In the genomic region with DNA sequence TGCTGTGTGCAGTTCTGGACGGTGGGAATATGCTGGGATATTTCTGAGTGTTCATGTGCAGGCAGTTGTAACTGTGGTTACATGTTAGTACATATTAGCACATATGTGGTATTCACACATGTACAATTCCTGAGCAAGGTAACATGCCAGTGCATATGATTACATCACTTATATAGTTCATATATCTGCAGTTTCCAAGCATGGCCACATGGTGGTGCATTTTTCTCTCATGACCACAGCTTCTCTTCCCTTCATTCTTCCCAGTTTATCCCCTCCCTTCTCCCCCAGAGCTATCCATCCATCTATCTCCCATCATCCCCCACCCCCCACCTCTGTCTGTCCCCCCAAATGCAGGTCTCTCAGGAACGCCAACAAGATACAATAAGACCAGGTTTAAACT, we compare ENCODE assay signal across 16 mouse cellular contexts. TPM values are rescaled to one million over a fixed set of nuclear protein-coding genes. Genes with fewer than 3 reads are reported as not detected.
DNase-seq lines count a peak whose midpoint lies in the region; ATAC-seq and TF ChIP-seq lines count a peak whose summit lies in the region.
"Had no signal": no experiment of that assay in that cellular context is flagged by ENCODE, and none has a peak within 500 bp of the region (broad histone marks: within the 10 kb centered on the region; RNA-seq: fewer than 3 reads in every experiment).

No protein-coding gene starts in this region.

- no peak for ATAC-seq in forebrain, embryonic 14.5 days
- no peak for ATAC-seq in forebrain, embryonic 15.5 days (replicated peaks)
- ATAC-seq in liver, embryonic 14.5 days (ENCODE audit: insufficient read depth) = no peak
- ATAC-seq in liver, embryonic 12.5 days = no peak
- ATAC-seq in megakaryocyte progenitor cell, adult 5-6 weeks (replicated peaks; ENCODE audit: poor library complexity) = peak; percentile 68
- ATAC-seq in kidney, embryonic 14.5 days (ENCODE audit: low FRiP score, low TSS enrichment) = no peak
- ATAC-seq: midbrain, embryonic 15.5 days had no signal

- peak; percentile 5 for DNase-seq in forebrain, embryonic 14.5 days (ENCODE audit: low spot score)
- DNase-seq in liver, embryonic 14.5 days (ENCODE audit: low read depth in 3 of 3, low spot score in 3 of 3) = no peak
- DNase-seq in ES-E14 (ENCODE audit: low read depth, low spot score) = peak; percentile 2
- DNase-seq in layer of hippocampus, adult 9-10 months (ENCODE audit: low spot score) = no peak
- DNase-seq: adrenal gland, adult 2 months; cerebellum, adult 18-20 months; layer of hippocampus, adult 9-11 months had no signal

- H3K9me3 ChIP-seq in forebrain, embryonic 14.5 days (replicated peaks; ENCODE audit: control insufficient read depth, low read length) = no peaks in the 10 kb centered on the region
- H3K9me3 ChIP-seq in forebrain, embryonic 15.5 days = no peaks in the 10 kb centered on the region
- no peaks in the 10 kb centered on the region for H3K9me3 ChIP-seq in liver, embryonic 14.5 days (ENCODE audit: control insufficient read depth, low read length)
- no peaks in the 10 kb centered on the region for H3K9me3 ChIP-seq in liver, embryonic 12.5 days (replicated peaks)
- H3K9me3 ChIP-seq in ES-E14 (ENCODE audit: control insufficient read depth, insufficient read depth, low read depth, low read length) = no peaks in the 10 kb centered on the region
- H3K9me3 ChIP-seq in kidney, embryonic 14.5 days (ENCODE audit: control insufficient read depth, low read length) = no peaks in the 10 kb centered on the region
- H3K9me3 ChIP-seq: liver, embryonic 15.5 days; midbrain, embryonic 15.5 days had no signal

- in situ Hi-C loops in ES-E14 (cut with MboI; ENCODE audit: low sequenced_read_pairs in 2 of 2, unreplicated experiment in 2 of 2) = no loop called here

- H3K36me3 ChIP-seq in forebrain, embryonic 14.5 days (ENCODE audit: control insufficient read depth, insufficient read depth, low read length) = peaks cover 8% of the 10 kb centered on the region; the same call in 1 of the 2 replicates
- H3K36me3 ChIP-seq in forebrain, embryonic 15.5 days = no peaks in the 10 kb centered on the region
- H3K36me3 ChIP-seq in liver, embryonic 14.5 days (replicated peaks; ENCODE audit: control insufficient read depth, insufficient read depth, low read depth) = no peaks in the 10 kb centered on the region
- H3K36me3 ChIP-seq in liver, embryonic 12.5 days = peaks cover 12% of the 10 kb centered on the region
- H3K36me3 ChIP-seq in ES-E14 (ENCODE audit: control insufficient read depth, insufficient read depth, low read length, poor library complexity, severe bottlenecking) = no peaks in the 10 kb centered on the region
- H3K36me3 ChIP-seq in kidney, embryonic 14.5 days (ENCODE audit: control insufficient read depth, insufficient read depth, low read length) = no peaks in the 10 kb centered on the region; the same call in 1 of the 2 replicates
- H3K36me3 ChIP-seq: liver, embryonic 15.5 days; midbrain, embryonic 15.5 days had no signal

- TF ChIP-seq EP300 in liver, embryonic 14.5 days (IDR thresholded peaks at IDR 0.05; ENCODE audit: low read depth) = no peak

- no peak overlapping the region for H3K4me2 ChIP-seq in forebrain, embryonic 14.5 days (ENCODE audit: low read length)
- H3K4me2 ChIP-seq in forebrain, embryonic 15.5 days (replicated peaks) = no peak overlapping the region
- H3K4me2 ChIP-seq in liver, embryonic 14.5 days (ENCODE audit: low read depth) = no peak overlapping the region
- H3K4me2 ChIP-seq in liver, embryonic 12.5 days = no peak overlapping the region
- H3K4me2 ChIP-seq in kidney, embryonic 14.5 days (replicated peaks; ENCODE audit: low read depth, low read length) = no peak overlapping the region
- H3K4me2 ChIP-seq: liver, embryonic 15.5 days; midbrain, embryonic 15.5 days had no signal

- WGBS in forebrain, embryonic 14.5 days = 85% methylated on average over 2 of the region's 2 CpGs
- WGBS in forebrain, embryonic 15.5 days = 90% methylated on average over 2 of the region's 2 CpGs
- 73% methylated on average over 2 of the region's 2 CpGs for WGBS in liver, embryonic 14.5 days (ENCODE audit: insufficient replicate concordance)
- 85% methylated on average over 2 of the region's 2 CpGs for WGBS in liver, embryonic 12.5 days (ENCODE audit: insufficient replicate concordance)
- WGBS in kidney, embryonic 14.5 days = 95% methylated on average over 2 of the region's 2 CpGs

- no peak overlapping the region for H3K27ac ChIP-seq in forebrain, embryonic 14.5 days (ENCODE audit: low read depth, low read length)
- no peak overlapping the region for H3K27ac ChIP-seq in forebrain, embryonic 15.5 days (replicated peaks)
- no peak overlapping the region for H3K27ac ChIP-seq in liver, embryonic 14.5 days
- no peak overlapping the region for H3K27ac ChIP-seq in liver, embryonic 12.5 days
- H3K27ac ChIP-seq in ES-E14 (ENCODE audit: insufficient read depth, low read depth, low read length, poor library complexity, severe bottlenecking) = no peak overlapping the region
- H3K27ac ChIP-seq in kidney, embryonic 14.5 days (ENCODE audit: low read depth, low read length) = no peak overlapping the region
- H3K27ac ChIP-seq: liver, embryonic 15.5 days; midbrain, embryonic 15.5 days had no signal

- H3K4me3 ChIP-seq in forebrain, embryonic 14.5 days (ENCODE audit: low read depth, low read length) = no peak overlapping the region
- H3K4me3 ChIP-seq in forebrain, embryonic 15.5 days = no peak overlapping the region
- no peak overlapping the region for H3K4me3 ChIP-seq in liver, embryonic 14.5 days (ENCODE audit: insufficient read depth in 1 of 2, low read depth in 2 of 2, low read length in 2 of 2)
- no peak overlapping the region for H3K4me3 ChIP-seq in liver, embryonic 12.5 days
- no peak overlapping the region for H3K4me3 ChIP-seq in ES-E14 (ENCODE audit: insufficient read depth in 1 of 2, low read depth in 1 of 2, low read length in 2 of 2, poor library complexity in 1 of 2, severe bottlenecking in 1 of 2)
- H3K4me3 ChIP-seq in kidney, embryonic 14.5 days (ENCODE audit: low read length) = no peak overlapping the region
- H3K4me3 ChIP-seq: liver, embryonic 15.5 days; midbrain, embryonic 15.5 days had no signal

- H3K27me3 ChIP-seq in forebrain, embryonic 14.5 days (replicated peaks; ENCODE audit: control insufficient read depth, insufficient read depth, low read length) = no peaks in the 10 kb centered on the region
- no peaks in the 10 kb centered on the region for H3K27me3 ChIP-seq in forebrain, embryonic 15.5 days
- no peaks in the 10 kb centered on the region; the same call in 1 of the 2 replicates for H3K27me3 ChIP-seq in liver, embryonic 14.5 days (ENCODE audit: control insufficient read depth, insufficient read depth, low read length)
- peaks cover 5% of the 10 kb centered on the region; the same call in 1 of the 2 replicates for H3K27me3 ChIP-seq in liver, embryonic 12.5 days (replicated peaks)
- H3K27me3 ChIP-seq in kidney, embryonic 14.5 days (ENCODE audit: control insufficient read depth, insufficient read depth, low read length) = no peaks in the 10 kb centered on the region
- H3K27me3 ChIP-seq: liver, embryonic 15.5 days had no signal

- no peak overlapping the region for H3K9ac ChIP-seq in forebrain, embryonic 14.5 days (ENCODE audit: low read length)
- no peak overlapping the region for H3K9ac ChIP-seq in forebrain, embryonic 15.5 days (replicated peaks)
- no peak overlapping the region for H3K9ac ChIP-seq in liver, embryonic 14.5 days (replicated peaks)
- H3K9ac ChIP-seq in liver, embryonic 12.5 days = no peak overlapping the region
- no peak overlapping the region for H3K9ac ChIP-seq in ES-E14 (ENCODE audit: insufficient read depth, low read depth, low read length, poor library complexity, severe bottlenecking)
- no peak overlapping the region for H3K9ac ChIP-seq in kidney, embryonic 14.5 days (ENCODE audit: low read depth, low read length)
- H3K9ac ChIP-seq: liver, embryonic 15.5 days; midbrain, embryonic 15.5 days had no signal

- TF ChIP-seq CTCF in liver, embryonic 14.5 days (IDR thresholded peaks at IDR 0.05; ENCODE audit: low read depth) = peak; percentile 41

- no peaks in the 10 kb centered on the region for H3K4me1 ChIP-seq in forebrain, embryonic 14.5 days (ENCODE audit: control insufficient read depth, insufficient read depth, low read length)
- H3K4me1 ChIP-seq in forebrain, embryonic 15.5 days = no peaks in the 10 kb centered on the region
- H3K4me1 ChIP-seq in liver, embryonic 14.5 days (replicated peaks; ENCODE audit: control insufficient read depth in 2 of 2, insufficient read depth in 2 of 2, low read length in 1 of 2) = no peaks in the 10 kb centered on the region
- H3K4me1 ChIP-seq in liver, embryonic 12.5 days = no peaks in the 10 kb centered on the region
- H3K4me1 ChIP-seq in ES-E14 (ENCODE audit: control insufficient read depth in 2 of 2, insufficient read depth in 2 of 2, low read length in 2 of 2, poor library complexity in 1 of 2) = no peaks in the 10 kb centered on the region
- H3K4me1 ChIP-seq in kidney, embryonic 14.5 days (ENCODE audit: control insufficient read depth, insufficient read depth, low read length) = no peaks in the 10 kb centered on the region
- H3K4me1 ChIP-seq: liver, embryonic 15.5 days; midbrain, embryonic 15.5 days had no signal

RNA-seq across cellular contexts. Expression of a gene that starts 53.3 kb away (rescaled TPM):
- polyA plus RNA-seq in forebrain, embryonic 14.5 days (2014; fragmentation: Nextera tagmentation; extraction: Ambion mirVana) = 120 and 147 TPM in 2 replicates
- 115 and 121 TPM in 2 replicates for polyA plus RNA-seq in forebrain, embryonic 15.5 days (2015; fragmentation: Nextera tagmentation; extraction: Ambion mirVana)
- polyA plus RNA-seq in liver, embryonic 14.5 days (2012; rRNA removed) = 7.2 and 10.4 TPM in 2 replicates
- 50.5 and 59.2 TPM in 2 replicates for polyA plus RNA-seq in liver, embryonic 14.5 days (2014; fragmentation: Nextera tagmentation; extraction: Ambion mirVana)
- 59.6 and 64.4 TPM in 2 replicates for polyA plus RNA-seq in liver, embryonic 12.5 days (2016; fragmentation: Nextera tagmentation; extraction: Ambion mirVana)
- 21.8 and 30.4 TPM in 2 replicates for total RNA-seq in ES-E14 (2012; rRNA removed)
- 41.3 and 41.5 TPM in 2 replicates for total RNA-seq in megakaryocyte progenitor cell, adult 5-6 weeks (2015)
- total RNA-seq in megakaryocyte progenitor cell, adult 5-6 weeks (2017) = 20.8 and 21.5 TPM in 2 replicates
- 113 and 118 TPM in 2 replicates for polyA plus RNA-seq in kidney, embryonic 14.5 days (2014; fragmentation: Nextera tagmentation; extraction: Ambion mirVana)

RNA-seq across cellular contexts. Expression of a gene that starts 53.6 kb away (rescaled TPM):
- 0.11 and 0.13 TPM in 2 replicates for polyA plus RNA-seq in forebrain, embryonic 14.5 days (2014; fragmentation: Nextera tagmentation; extraction: Ambion mirVana)
- 0.14 TPM in 1 of 2 replicates, not detected in the other for polyA plus RNA-seq in forebrain, embryonic 15.5 days (2015; fragmentation: Nextera tagmentation; extraction: Ambion mirVana)
- 0.01 TPM in 1 of 2 replicates, not detected in the other for polyA plus RNA-seq in liver, embryonic 14.5 days (2012; rRNA removed)
- polyA plus RNA-seq in liver, embryonic 14.5 days (2014; fragmentation: Nextera tagmentation; extraction: Ambion mirVana) = 0.08 TPM in 1 of 2 replicates, not detected in the other
- 0.05 TPM in 1 of 2 replicates, not detected in the other for polyA plus RNA-seq in liver, embryonic 12.5 days (2016; fragmentation: Nextera tagmentation; extraction: Ambion mirVana)
- 0.40 TPM in 1 of 2 replicates, not detected in the other for total RNA-seq in ES-E14 (2012; rRNA removed)
- not detected in 2 replicates for total RNA-seq in megakaryocyte progenitor cell, adult 5-6 weeks (2015)
- total RNA-seq in megakaryocyte progenitor cell, adult 5-6 weeks (2017) = not detected in 2 replicates
- 0.16 and 0.17 TPM in 2 replicates for polyA plus RNA-seq in kidney, embryonic 14.5 days (2014; fragmentation: Nextera tagmentation; extraction: Ambion mirVana)
- total RNA-seq: adrenal gland, adult 2 months; gastrocnemius, adult 8-10 months had no signal
- polyA plus RNA-seq: adrenal gland, adult 2 months; heart, embryonic 14.5 days; intestine, embryonic 14.5 days had no signal

Comparison
In these comparisons a context has a peak if more than half of its experiments do, and no peak if none do; other contexts are left out.
1. DNase-seq: peak in forebrain, embryonic 14.5 days (single experiment) and ES-E14 (single experiment); none in liver, embryonic 14.5 days (0 of 3) and layer of hippocampus, adult 9-10 months (single experiment).